Mouse (Mus musculus) C2C12 (cell line): ENCODE data around the gene Vmn1r148.
"Not testable (repeated sequence)": the region's sequence is repeated elsewhere in the genome, so short reads cannot be mapped to it uniquely, and the experiment has no call there.

Source experiments
- CEBPB ChIP-seq: IDR thresholded peaks from one replicate; pipeline ENCODE4 v1.6.1; 2011; ENCODE audit warnings: low read depth, mild to moderate bottlenecking, control low read depth, moderate library complexity
- CTCF ChIP-seq: IDR thresholded peaks from one replicate; pipeline ENCODE4 v1.5.1; 2011; ENCODE audit not compliant: control insufficient read depth, insufficient read depth, insufficient read length
- FOSL1 ChIP-seq: IDR thresholded peaks from one replicate; pipeline ENCODE4 v1.8.0; 2011; ENCODE audit warnings: mild to moderate bottlenecking, low read length; ENCODE audit not compliant: poor library complexity, insufficient read depth, severe bottlenecking
- MAX ChIP-seq: IDR thresholded peaks from one replicate; pipeline ENCODE4 v1.6.1; 2011; ENCODE audit warnings: mild to moderate bottlenecking, control low read depth
- MYOD1 ChIP-seq: IDR thresholded peaks from one replicate; pipeline ENCODE4 v1.6.1; 2011; ENCODE audit warnings: low read depth; ENCODE audit not compliant: control insufficient read depth, insufficient read length
- MYOG ChIP-seq: IDR thresholded peaks from one replicate; pipeline ENCODE4 v1.6.1; 2011; ENCODE audit not compliant: control insufficient read depth, insufficient read length; ENCODE audit errors: extremely low read depth
- USF1 ChIP-seq: IDR thresholded peaks from one replicate; pipeline ENCODE4 v1.6.1; 2011; ENCODE audit warnings: low read depth, mild to moderate bottlenecking, control low read depth, moderate library complexity

GRCm38 (mm10) chr7:22438129-22438528 is 24.7 kb downstream of the Vmn1r148 start, which contains the start of gene Vmn1r149:
- TF ChIP-seq CTCF, MAX, MYOG, USF1, CEBPB, MYOD1, FOSL1: not testable (repeated sequence)
